Mouse (Mus musculus) monocyte, adult 59 days (primary cell): ENCODE measurements around the gene Col5a1. TPM values are rescaled to one million over a fixed set of nuclear protein-coding genes. Genes with fewer than 3 reads are reported as not detected.

Source experiments
- total RNA-seq, 2 experiments: library from RNA; stranded (reverse); gene quantifications; one replicate each; pipeline ENCODE4 v1.2.4; 2023

The Col5a1 gene
- under 1 TPM; 0.09 to 0.31 TPM for total RNA-seq

DNA sequence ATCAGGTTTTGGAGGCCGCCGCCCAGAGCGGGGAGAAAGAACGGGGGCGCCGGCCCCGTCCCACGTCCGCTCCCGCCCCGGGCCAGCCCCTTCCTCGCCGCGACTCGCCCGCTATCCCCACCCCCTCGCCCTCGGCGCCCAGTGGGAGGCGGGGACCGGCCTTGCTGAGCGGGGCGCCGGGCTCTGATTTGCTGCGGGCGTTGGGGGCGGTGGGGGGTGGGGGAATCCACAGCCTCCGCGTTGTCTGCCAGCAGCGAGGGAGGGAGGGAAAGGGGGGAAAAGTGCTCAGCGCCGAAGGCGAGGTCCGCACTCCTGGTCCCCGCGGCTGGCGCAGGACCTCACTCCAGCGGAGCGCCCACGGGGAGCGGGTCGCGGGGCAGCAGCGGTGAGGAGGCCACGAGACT, at the start of gene Col5a1:
TSS of gene Col5a1 (plus strand) at position 278 of the 404 bp plus-strand sequence.

DNA sequence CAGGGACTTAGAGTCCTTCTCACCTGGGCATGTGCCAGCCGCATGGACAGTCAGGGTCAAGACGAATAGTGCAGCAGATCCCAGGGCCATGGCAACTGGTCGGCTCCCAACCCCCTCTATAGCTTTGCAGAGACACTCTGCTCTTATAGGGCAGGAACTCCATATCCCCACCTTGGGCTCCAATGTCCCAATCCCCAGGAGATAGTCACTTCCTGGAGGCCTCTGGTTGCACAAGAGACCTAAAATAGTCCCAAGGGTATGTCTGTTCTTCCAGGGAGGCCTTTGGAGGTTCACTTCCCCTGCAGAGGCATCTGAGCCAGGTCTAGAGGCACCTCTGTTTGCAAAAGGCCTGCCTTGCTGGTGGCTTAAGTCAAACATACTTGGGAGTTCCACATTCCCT, 198.5 kb downstream of the Col5a1 start, which contains the start of gene Fcnb:
TSS of gene Fcnb (minus strand) at position 118 of the 400 bp plus-strand sequence.

Other genes with a start within 250 kb of the Col5a1 start
- gene Rxra, start 210.0 kb upstream of the Col5a1 start, total RNA-seq = 100 to 1,000 TPM; 123 to 126 TPM
- gene Fcnb, start 198.5 kb downstream of the Col5a1 start, total RNA-seq = under 1 TPM in 1 of 2 experiments, not detected in 1; 0.58 TPM